Mouse (Mus musculus): Measurements from ENCODE around the gene Gm49387. TPM values are rescaled to one million over a fixed set of nuclear protein-coding genes. Genes with fewer than 3 reads are reported as not detected.

Gm49387 gene
- total RNA-seq, 1 experiment: not detected

DNA sequence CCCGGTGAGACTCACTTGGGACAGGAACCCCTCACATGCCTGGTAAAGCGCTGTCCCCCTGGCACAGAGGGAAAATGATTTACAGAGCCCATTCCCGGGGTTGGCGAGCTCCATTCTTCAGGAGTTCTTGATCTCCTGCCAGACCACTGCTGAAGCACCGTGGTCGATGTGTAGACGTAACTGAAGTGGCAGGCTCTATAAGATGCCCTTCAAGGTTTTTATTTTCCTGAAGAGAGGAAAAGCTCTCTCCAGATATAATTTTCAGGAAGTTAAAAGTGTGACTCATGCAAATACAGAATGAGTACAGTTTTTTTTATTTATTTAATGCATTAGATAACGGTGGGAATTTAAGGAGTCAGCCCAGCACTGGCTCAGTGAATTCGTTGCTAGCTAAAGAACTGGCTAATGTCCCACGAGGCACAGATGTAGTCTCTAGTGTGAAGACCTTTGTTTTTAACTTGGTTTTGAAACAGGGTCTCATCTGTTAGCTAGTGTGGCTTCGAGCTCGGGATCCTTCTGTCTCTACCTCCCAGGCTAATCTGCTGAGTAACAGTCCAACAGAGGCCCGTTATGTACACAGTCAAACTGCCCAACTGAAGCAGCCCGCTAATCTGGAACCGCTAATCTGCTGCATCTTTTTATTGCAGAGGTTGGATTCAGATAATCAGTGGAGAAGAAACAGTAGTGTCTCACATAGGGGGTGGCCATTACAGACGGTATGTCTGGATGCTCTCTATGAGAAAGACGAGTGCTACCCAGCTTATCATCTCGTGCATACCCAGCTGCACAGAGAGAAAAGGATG, 23.6 kb upstream of the Gm49387 start:
- no peak overlapping the region for H3K9ac ChIP-seq (ENCODE audit: insufficient read depth, low read depth, low read length, poor library complexity, severe bottlenecking)
- H3K36me3 ChIP-seq (ENCODE audit: control insufficient read depth, insufficient read depth, low read length, poor library complexity, severe bottlenecking): no peaks in the 10 kb centered on the region
- in situ Hi-C loops (cut with MboI; ENCODE audit: low sequenced_read_pairs in 2 of 2, unreplicated experiment in 2 of 2): loop anchor here in 1 of 2 experiments (25.0 kb wide), 1 partner anchor 398 kb away; no protein-coding TSS in a partner anchor
- peaks cover 2 to 15% of the 10 kb centered on the region in 2 experiments; a peak in 3 of 4 replicates for H3K4me1 ChIP-seq (ENCODE audit: control insufficient read depth in 2 of 2, insufficient read depth in 2 of 2, low read length in 2 of 2, poor library complexity in 1 of 2)
- no peak for TF ChIP-seq HCFC1 (IDR thresholded peaks at IDR 0.05; ENCODE audit: borderline replicate concordance, insufficient read depth, low read length)
- TF ChIP-seq ZC3H11A (IDR thresholded peaks at IDR 0.05; ENCODE audit: borderline replicate concordance, low read depth, low read length): no peak
- TF ChIP-seq MAFK (IDR thresholded peaks at IDR 0.05; ENCODE audit: insufficient read depth, low read depth, low read length): no peak
- TF ChIP-seq CHD2 (IDR thresholded peaks at IDR 0.05; ENCODE audit: low read depth, low read length): no peak
- TF ChIP-seq ZNF384 (IDR thresholded peaks at IDR 0.05; ENCODE audit: low read depth, low read length): no peak
- no peak overlapping the region for H3K4me3 ChIP-seq (ENCODE audit: insufficient read depth in 1 of 2, low read depth in 1 of 2, low read length in 2 of 2, poor library complexity in 1 of 2, severe bottlenecking in 1 of 2)
- no peaks in the 10 kb centered on the region for H3K9me3 ChIP-seq (ENCODE audit: control insufficient read depth, insufficient read depth, low read depth, low read length)
- no peak for DNase-seq (ENCODE audit: low read depth, low spot score)
- H3K27ac ChIP-seq (ENCODE audit: insufficient read depth, low read depth, low read length, poor library complexity, severe bottlenecking): no peak overlapping the region

DNA sequence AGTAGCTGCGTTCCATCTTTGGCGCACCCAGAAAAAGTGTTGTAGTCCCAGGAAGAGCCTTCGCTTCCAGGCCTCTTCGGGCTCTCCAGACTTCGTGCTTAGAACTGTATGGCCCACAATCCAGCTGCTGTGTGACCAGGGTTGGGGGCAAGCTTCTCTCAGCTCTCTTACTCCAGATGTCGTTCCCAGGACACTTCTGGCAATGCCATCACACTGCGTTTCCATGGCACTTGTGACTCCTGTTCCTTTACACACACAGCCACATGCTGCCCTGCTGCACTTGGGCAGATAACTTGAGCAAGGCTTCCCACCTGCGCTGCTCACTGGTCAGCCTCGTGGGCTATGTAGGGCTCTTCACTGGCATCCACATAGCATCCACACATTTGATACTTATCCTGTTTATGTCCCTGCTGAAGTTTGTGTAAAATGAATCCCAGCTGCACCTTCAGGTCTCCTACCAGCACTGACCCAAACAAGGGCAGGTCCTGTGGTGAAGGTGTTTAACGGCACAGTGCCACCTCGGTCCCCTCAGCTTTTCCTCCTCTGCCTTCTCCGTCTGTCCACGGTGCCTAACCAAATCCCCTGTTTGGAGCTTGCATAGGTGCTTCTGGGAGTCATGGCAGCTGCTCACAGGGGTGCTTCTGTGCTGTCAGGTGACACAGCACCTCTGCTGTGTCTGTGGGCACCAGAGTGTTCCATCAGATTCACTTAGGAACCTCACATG, 22.9 kb upstream of the Gm49387 start:
- Histone ChIP-seq H3K27ac (ENCODE audit: insufficient read depth, low read depth, low read length, poor library complexity, severe bottlenecking) (no peak overlapping the region), H3K36me3 (ENCODE audit: control insufficient read depth, insufficient read depth, low read length, poor library complexity, severe bottlenecking) (no peaks in the 10 kb centered on the region), H3K4me3 (ENCODE audit: insufficient read depth in 1 of 2, low read depth in 1 of 2, low read length in 2 of 2, poor library complexity in 1 of 2, severe bottlenecking in 1 of 2) (no peak overlapping the region), H3K9me3 (ENCODE audit: control insufficient read depth, insufficient read depth, low read depth, low read length) (no peaks in the 10 kb centered on the region), H3K9ac (ENCODE audit: insufficient read depth, low read depth, low read length, poor library complexity, severe bottlenecking) (no peak overlapping the region), H3K4me1 (ENCODE audit: control insufficient read depth in 2 of 2, insufficient read depth in 2 of 2, low read length in 2 of 2, poor library complexity in 1 of 2) (peaks cover 2 to 12% of the 10 kb centered on the region in 2 experiments; a peak in 3 of 4 replicates)
- no peak for DNase-seq (ENCODE audit: low read depth, low spot score)
- in situ Hi-C loops (cut with MboI; ENCODE audit: low sequenced_read_pairs in 2 of 2, unreplicated experiment in 2 of 2): loop anchor here in 1 of 2 experiments (25.0 kb wide), 1 partner anchor 399 kb away; no protein-coding TSS in a partner anchor
- no peak for TF ChIP-seq CHD2 (IDR thresholded peaks at IDR 0.05; ENCODE audit: low read depth, low read length)
- no peak for TF ChIP-seq ZNF384 (IDR thresholded peaks at IDR 0.05; ENCODE audit: low read depth, low read length)
- no peak for TF ChIP-seq MAFK (IDR thresholded peaks at IDR 0.05; ENCODE audit: insufficient read depth, low read depth, low read length)
- TF ChIP-seq HCFC1 (IDR thresholded peaks at IDR 0.05; ENCODE audit: borderline replicate concordance, insufficient read depth, low read length): no peak
- no peak for TF ChIP-seq ZC3H11A (IDR thresholded peaks at IDR 0.05; ENCODE audit: borderline replicate concordance, low read depth, low read length)

DNA sequence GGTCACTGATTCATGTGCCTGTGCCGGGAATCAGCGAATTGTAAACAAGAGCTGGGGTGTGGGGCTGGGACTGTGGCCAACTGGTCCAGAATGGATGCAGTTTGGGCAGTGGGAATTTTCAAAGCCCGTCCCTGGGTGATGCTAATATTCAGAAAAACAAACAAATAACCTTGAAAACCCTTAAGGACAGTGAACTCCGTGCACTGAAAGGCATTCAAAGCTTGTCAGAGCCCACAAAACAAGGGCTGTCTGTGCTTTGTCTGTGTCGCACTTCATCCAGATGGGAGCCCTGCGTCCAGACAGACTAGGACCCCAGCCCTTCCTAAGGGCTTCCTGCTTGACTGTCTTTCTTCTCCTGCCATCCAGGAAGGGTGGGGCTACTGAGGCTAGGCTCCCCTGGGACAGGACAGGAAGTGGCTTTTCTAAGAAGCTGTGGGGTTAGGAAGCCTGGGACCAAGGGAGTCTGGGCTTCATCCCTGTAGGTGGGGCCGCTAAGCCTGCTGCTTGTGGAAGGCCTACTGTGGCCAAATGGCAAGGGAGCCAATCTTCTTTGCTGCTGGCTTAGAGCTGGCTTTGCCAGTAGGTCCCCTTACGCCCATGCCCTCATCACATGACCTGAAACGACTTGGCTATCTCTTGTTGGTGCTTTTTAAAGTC, 22.0 kb upstream of the Gm49387 start:
- TF ChIP-seq HCFC1 (IDR thresholded peaks at IDR 0.05; ENCODE audit: borderline replicate concordance, insufficient read depth, low read length): no peak
- peaks cover 2 to 9% of the 10 kb centered on the region in 2 experiments; a peak in 3 of 4 replicates for H3K4me1 ChIP-seq (ENCODE audit: control insufficient read depth in 2 of 2, insufficient read depth in 2 of 2, low read length in 2 of 2, poor library complexity in 1 of 2)
- in situ Hi-C loops (cut with MboI; ENCODE audit: low sequenced_read_pairs in 2 of 2, unreplicated experiment in 2 of 2): loop anchor here in 1 of 2 experiments (25.0 kb wide), 1 partner anchor 400 kb away; no protein-coding TSS in a partner anchor

More for the DNA sequence above, 22.0 kb upstream of the Gm49387 start:
- Histone ChIP-seq H3K9ac (ENCODE audit: insufficient read depth, low read depth, low read length, poor library complexity, severe bottlenecking) (peak overlapping the region; percentile 37; the same call in 1 of the 2 replicates), H3K4me3 (ENCODE audit: insufficient read depth in 1 of 2, low read depth in 1 of 2, low read length in 2 of 2, poor library complexity in 1 of 2, severe bottlenecking in 1 of 2) (peak overlapping the region; percentile 38 to 57; a peak in 3 of 4 replicates), H3K27ac (ENCODE audit: insufficient read depth, low read depth, low read length, poor library complexity, severe bottlenecking) (peak overlapping the region; percentile 24; the same call in 1 of the 2 replicates), H3K36me3 (ENCODE audit: control insufficient read depth, insufficient read depth, low read length, poor library complexity, severe bottlenecking) (no peaks in the 10 kb centered on the region), H3K9me3 (ENCODE audit: control insufficient read depth, insufficient read depth, low read depth, low read length) (no peaks in the 10 kb centered on the region)
- DNase-seq (ENCODE audit: low read depth, low spot score): no peak
